Mouse (Mus musculus): ENCODE data around the gene Fzd2. TPM values are rescaled to one million over a fixed set of nuclear protein-coding genes. Genes with fewer than 3 reads are reported as not detected.
A peak's percentile ranks its signal among the peaks of the same experiment; 100 is the strongest.
"Not testable (repeated sequence)": the region's sequence is repeated elsewhere in the genome, so short reads cannot be mapped to it uniquely, and the experiment has no call there.

The Fzd2 gene
- total RNA-seq (2021) = 10 to 100 TPM in 1 of 2 experiments, 1 to 10 TPM in 1; 9.3 to 10.2 TPM
- long read RNA-seq, transcript Fzd2-201 (1 exons, 3,663 nt) = major isoform, 16 of 16 reads
- long read RNA-seq, partial matches to known transcripts = 0 of 16 reads
- long read RNA-seq, other reads (novel, unspliced or antisense) = 0 of 16 reads

DNA sequence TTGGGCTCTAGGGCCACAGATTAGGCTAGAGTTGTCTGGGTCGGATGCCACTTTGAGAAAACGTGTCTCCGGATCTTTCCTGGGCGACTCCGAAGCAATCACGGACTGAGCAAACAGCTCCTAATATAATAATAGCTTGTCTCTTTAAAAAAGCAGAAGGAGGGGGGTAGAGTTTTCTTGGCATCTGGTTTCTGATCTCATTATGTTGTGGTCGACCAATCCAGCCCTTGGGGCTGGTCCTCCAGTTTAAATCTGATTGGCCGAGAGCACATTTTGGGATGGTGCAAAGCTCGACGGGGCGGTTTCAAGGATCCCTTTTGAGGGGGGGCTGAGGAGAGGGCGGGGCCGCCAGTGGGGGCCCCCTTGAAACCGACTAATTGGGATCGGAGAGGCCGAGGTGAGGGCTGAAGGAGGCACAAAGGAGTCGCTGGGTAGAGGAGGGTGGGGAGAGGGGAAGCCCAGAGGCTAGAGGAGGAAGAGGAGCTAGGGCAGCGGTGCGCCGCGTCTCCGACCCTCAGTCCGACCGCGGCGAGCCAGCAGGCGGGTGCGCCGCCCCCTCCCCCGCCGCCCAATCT lies at the start of gene Fzd2:
Fzd2 (plus strand) TSS at position 387 of the 575 bp plus-strand sequence.
- peak; percentile 72 to 77 for DNase-seq (ENCODE audit: low spot score in 2 of 2)

DNA sequence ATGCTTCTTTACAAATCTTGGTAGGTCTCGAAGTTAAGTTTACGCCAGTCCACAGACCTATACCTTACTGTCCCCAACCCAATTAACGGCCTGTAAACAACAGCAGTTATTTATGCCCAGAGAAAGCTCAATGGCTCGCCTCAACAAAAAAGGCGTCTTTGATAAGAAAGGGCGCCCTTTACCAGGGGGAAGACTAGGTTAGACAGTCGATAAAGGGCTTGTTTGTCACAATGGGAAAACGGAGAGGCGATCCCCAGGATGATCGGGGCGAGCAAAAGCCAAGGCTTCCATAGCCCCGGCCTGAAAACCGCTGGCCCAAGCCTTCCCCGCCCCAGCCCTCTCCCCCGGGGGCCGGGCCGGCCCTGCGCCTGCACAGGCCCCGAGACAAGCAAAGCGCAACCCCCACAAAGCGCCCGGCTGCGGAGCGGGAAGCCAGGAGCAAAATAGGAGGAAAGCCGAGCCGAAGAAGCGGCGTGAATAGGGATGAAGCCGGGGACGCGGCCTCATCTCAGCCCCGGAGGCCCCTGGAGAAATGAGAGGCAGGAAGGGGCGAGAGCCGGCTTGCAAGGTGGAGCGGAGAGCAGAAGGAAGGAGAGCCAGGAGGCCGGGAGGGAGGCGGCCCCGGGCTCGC lies 48.7 kb upstream of the Fzd2 start:
- DNase-seq (ENCODE audit: low spot score in 2 of 2) = no peak

DNA sequence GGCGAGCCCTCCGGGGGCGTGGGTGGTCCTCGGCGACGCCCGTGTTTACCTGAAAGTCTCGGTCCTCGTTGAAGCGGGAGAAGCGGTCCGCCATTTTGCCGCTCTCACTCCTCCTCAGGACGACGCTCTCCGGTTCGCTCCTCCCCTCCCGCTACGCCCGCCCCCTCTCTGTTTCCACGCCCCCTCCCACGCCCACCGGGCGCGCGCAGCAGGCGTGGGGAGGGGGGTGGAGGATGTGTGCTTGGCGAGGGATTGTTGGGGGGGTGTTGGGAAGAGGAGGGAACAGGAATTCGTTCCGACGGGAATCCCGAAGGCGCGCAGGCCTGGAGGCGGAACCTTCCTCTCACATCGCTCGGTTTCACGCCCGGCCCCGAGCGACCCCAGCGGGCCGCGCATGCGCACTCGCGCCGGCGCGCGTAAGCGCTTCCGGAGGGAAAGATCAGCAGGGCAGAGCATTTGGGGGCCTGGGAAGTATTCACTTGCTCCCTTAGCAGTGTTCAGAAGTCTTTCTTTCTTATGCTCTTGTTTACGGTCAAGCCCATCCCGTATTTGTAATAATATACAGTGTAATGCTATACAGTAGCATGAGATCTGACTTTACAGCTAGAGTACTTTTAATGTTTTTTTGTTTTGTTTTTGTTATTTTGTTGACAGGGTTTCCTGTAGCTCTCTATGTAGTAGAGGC lies 48.0 kb upstream of the Fzd2 start, which contains the start of gene Gpatch8:
Gpatch8 (minus strand) TSS at position 362 of the 685 bp plus-strand sequence.
- DNase-seq (ENCODE audit: low spot score in 2 of 2) = peak; percentile 93 to 96

DNA sequence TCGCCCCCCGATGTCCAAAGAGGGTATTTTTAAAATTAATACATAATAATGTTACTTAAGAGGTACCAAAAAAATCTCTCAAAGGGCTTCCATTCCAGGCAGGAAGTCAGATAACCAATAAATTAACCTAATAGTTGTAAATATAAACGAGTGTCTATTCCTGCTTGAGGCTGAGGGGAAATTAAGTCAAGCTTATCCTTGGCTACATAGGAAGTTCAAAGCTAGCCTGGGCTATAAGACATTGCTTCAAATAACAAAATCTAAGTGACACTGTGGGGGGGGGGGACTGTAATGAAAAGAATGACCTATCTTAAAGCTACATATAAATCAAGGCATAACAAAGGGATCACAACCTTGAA lies 47.5 kb upstream of the Fzd2 start:
- no peak for DNase-seq (ENCODE audit: low spot score in 2 of 2)

DNA sequence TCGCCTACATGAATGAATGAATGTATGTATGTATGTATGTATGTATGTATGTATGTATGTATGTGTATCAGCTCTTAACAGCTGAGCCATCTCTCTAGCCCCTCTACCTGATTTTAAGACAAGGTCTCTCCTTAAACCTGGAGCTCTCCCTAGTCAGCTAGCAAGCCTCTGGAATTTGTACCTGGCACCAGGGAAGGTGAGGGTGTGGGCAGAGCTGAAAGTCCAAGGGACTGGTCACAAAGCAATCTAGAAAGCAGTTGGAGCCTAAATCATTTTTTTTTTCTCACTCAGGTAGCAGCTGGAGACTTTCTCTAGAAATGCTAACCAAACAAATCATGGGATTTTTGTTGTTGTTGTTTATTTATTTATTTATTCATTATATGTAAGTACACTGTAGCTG lies 46.8 kb upstream of the Fzd2 start:
- DNase-seq (ENCODE audit: low spot score in 2 of 2) = no peak

DNA sequence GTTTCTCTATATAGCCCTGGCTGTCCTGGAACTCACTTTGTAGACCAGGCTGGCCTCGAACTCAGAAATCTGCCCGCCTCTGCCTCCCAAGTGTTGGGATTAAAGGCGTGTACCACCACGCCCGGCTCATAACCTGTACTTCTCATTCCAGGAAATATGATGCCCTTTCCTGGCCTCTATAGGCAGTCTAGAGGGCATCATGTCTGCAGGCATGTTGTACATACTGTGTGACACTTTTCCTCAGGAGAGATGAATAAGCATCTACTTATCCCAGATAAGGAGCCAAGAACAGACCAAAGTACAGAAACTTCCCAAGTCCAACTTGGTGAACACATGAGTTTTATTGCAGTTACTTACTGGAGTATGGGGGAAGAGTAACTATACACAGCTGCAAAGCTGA lies 45.5 kb upstream of the Fzd2 start:
- DNase-seq (ENCODE audit: low spot score in 2 of 2) = no peak

DNA sequence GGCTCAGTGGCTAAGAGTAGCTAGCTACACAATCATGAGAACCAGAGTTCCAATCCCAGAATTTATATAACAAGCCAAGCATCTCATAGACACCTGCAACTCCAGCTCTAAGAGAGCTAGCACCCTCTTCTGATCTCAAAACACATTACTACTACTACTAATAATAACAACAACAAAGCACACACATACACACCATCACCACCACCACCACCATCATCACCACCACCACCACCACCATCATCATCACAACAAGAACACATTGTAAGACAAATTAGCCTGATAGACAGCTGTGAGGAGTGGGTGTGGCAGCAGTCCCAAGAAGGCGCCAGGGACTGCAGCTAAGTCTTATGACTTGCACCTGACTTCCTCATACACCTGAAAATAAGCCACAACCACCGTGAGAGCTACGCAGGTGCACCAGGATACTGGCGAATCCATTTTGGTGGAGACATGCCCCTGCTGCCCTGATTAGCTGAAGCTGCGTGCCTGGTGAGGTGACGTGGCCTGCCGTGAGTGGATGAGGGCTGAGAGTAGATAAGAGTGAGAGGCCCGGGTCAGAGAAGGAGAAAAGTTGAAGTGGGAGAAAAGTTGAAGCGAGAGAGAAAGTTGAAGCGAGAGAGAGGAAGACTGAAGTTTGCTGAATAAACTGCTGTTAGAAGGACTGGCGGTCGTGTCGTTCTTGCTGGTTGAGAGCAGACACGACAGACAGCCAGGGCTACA lies 39.1 kb upstream of the Fzd2 start:
- not testable (repeated sequence) for DNase-seq (ENCODE audit: low spot score in 2 of 2)

DNA sequence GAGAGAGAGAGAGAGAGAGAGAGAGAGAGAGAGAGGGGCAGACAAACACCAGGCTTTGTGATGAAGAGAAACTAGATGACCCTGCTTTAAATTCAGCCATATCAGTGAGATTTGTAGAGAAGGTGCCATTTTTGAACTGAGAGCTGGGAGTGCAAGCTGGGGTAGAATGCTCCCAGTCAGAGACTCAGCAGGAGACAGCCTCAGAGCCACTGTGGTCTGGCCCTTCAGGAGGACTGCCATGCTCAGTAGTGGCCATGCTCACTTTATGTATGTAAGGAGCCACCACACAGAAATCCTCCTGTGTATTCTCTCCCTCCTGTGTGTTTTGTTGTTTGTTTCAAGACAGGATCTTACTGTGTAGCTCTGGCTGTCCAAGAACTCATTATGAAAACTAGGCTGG lies 38.5 kb upstream of the Fzd2 start:
- DNase-seq (ENCODE audit: low spot score in 2 of 2) = no peak

DNA sequence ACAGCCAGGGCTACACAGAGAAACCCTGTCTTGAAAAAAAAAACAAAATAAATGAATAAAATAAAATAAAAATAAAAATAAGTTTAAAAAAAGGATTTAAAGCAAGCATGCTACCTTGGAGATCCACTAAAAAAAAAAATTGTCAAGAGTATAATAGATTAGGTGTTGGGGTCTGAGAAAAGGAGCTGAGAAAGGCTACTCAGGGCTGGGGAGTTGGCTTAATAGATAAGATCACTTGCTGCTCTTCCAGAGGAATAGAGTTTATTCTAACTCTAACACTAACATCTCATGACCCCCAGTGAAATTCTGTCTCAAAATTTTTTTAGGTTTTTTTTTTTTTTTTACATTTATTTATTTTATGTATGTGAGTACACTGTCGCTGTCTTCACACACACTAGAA lies 37.9 kb upstream of the Fzd2 start:
- no peak for DNase-seq (ENCODE audit: low spot score in 2 of 2)

DNA sequence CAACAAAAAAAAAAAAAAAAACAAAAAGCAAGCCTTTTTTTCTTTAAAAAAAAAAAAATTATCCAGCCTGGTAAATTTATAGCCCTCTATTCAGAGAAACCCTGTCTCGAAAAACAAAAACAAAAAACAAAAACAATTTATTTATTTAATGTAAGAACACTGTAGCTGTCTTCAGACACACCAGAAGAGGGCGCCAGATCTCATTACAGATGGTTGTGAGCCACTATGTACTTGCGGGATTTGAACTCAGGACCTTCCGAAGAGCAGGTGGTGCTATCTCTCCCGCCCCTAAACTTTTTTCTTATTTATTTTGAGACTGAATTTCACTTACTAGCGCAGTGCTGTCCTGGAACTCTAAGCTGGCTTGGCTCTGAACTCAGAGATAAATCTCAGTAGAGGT lies 37.0 kb upstream of the Fzd2 start:
- no peak for DNase-seq (ENCODE audit: low spot score in 2 of 2)

DNA sequence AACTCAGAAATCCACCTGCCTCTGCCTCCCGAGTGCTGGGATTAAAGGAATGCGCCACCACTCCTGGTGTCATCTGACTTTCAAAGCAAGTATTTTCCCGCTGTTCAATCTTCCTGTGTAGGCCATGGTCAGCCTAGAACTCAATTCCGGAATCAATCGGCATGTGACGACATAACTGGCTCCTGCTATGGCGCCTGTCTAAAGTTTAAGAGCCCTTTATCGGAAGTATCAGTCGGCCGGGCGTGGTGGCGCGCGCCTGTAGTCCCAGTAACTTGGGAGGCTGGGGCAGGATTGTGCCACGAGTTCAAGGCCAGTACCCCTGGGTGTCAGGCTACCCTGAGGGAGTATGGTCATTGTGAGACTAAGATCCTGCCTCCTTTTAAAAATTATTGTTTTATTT lies 36.5 kb upstream of the Fzd2 start:
- no peak for DNase-seq (ENCODE audit: low spot score in 2 of 2)

DNA sequence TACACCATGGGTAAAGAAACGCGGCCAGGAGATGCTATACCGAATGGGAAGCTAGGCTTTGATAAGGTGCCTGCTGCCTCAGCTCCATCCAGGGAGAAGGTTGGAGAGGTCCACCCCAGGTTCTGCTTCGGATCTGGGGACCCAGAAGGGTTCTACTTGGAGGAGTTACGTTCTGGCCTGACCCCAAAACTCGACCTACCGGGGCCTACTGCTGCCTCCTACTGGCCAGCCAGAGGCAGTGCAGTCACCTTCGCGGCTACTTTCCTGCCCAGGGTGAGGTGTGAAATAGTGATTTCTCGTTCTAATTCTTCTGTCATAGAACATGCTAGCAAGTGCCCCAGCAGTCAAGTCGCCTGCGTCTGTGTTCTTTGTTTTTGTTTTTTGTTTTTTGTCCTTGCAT lies 36.0 kb upstream of the Fzd2 start:
- DNase-seq (ENCODE audit: low spot score in 2 of 2) = no peak

DNA sequence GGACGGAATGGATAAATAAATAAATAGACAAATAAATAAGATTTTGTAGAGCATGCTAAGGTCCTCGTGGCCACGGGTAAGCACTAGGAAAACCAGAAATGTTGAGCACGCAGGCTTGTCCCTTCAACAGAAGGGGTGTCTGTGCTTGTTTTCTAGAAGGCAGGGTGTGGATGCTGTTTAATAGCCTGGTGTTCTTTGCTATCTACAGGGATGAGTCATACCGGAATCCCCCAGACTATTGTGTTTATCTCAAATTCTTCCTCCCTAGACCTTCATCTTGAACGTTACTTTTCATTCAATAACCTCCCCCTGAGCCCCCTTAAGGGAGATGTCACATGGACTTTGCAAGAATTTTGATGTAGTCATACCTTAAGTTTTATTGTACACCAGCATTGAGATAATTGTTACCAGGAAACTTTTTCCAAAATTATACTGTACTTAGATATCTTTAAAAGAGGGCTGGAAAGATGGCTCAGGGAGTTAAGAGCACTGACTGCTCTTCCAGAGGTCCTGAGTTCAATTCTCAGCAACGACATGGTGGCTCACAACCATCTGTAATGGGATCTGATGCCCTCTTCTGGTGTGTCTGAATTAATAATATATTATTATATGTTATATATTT lies 35.3 kb upstream of the Fzd2 start:
- DNase-seq (ENCODE audit: low spot score in 2 of 2) = no peak

DNA sequence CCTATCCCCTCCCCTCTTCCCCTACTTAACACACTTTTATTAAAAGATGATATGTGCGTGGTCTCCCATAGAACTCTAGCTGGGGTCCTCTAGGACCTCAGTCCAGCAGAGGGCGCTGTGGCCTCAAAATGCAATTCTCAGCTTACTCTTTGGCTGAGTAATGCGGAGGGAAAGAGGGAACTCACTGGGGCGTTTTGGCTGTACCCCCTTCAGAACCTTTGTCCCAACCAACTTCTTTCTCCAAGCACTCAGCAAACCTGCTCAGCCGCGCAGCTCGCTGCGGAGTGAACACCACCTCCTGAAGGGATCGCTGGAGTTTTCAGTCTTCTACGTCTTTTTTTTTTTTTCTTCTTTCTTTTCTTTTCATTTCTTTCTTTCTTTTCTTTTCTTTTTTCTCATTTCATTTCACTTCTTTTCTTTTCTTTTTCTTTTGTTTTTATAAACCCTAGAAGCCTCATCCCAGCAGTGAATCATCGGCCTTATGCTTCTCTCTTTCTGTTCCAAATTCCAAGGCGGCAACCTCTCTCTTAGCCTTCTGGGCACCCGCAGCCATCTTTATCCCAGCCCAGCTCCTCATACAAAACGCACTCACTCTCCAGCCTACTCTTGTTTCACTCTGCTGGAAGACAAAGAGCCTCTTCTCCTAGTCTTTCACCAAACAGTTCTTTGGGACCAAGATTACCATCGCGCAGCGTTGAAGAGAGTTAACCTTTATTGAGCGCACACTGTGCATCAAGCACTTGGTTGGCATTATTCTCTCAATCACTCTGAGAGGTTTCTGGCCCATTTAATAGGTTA lies 31.1 kb upstream of the Fzd2 start:
- DNase-seq (ENCODE audit: low spot score in 2 of 2) = peak; percentile 92

DNA sequence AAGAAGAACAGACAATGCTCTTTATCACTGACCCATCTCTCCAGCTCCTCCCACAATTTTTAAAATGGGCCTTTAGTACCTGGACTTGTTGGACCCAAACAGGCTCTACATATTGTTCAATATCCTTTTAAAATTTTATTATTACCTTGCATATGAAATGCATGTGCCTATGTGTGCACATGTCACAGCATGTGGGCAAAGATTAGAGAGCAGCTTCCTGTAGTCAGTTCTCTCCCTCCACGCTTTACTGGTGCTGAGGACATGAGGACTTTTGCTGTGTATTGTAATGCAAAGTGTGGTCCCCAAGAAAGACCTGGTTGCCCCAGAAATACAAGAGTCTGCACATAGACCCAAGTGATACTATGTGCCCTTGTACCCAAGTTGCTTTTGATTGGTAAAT lies 29.2 kb upstream of the Fzd2 start:
- DNase-seq (ENCODE audit: low spot score in 2 of 2) = no peak

DNA sequence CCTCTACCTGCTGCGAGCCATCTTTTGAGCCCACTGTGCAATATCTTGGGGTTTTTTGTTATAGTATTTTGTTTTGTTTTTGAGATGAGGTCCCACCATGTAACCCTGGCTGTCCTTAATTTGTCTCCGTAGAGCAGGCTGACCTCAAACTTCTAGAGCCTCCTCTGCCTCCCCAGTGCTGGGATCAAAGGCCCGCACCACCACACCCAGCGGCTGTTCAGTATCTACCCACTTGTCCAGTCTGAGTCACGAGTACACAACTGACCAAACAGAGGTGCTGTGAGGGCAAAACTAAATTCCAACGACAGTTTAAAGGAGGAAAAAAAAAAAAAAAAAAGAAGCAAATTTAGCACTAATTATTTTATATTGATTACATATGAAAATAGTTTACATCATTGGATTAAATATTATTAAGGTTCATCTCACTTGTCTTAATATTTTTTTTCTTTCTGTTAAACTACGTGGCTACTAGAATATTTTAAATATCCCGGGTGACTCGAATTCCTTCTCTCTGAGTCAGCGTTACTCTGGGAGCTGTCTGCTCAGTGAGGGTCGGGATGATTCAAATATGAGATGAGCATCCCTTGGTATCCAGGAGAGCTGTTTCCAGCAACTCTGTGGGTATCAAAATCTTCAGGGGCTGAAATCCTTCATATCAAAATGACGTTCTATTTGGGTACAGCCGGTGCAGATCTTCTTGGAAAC lies 28.0 kb upstream of the Fzd2 start:
- DNase-seq (ENCODE audit: low spot score in 2 of 2) = no peak

DNA sequence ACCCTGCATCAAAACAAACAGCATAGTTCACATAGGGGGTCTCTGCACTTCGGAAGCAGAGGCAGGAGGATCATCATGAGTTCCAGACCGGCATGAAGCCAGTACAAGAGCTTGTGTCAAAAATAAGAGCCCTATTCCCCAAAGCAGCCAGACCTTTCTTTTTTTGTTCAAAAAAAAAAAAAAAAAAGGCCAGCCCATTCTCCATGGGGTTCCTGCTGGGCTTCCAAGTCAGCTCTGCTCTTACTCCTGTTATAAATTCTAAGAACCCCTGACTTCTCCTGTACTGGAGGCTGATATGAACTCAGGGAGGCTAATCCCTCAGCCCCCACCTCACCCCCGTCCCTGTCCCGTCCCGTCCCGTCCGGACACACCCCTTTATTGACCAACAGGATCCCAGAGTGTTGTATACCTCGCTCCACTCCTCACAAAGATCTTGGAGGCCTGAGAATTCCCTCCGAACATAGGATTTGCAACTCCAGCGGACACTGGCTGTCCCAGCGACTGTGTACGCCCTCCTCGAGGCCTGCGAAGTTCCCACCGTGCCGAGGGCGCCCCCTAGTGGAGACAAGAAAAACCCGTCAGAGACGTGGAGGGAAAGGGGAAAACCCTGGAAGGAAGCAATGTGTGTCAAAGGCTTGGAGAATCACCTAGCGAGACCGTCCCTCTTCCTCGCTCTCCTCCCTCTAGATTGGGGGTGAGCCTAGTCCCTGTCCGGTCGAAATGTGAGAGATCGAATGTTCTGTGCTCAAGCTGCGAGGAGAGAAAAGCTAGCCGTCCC lies 25.7 kb upstream of the Fzd2 start:
- peak; percentile 72 to 83 for DNase-seq (ENCODE audit: low spot score in 2 of 2)

DNA sequence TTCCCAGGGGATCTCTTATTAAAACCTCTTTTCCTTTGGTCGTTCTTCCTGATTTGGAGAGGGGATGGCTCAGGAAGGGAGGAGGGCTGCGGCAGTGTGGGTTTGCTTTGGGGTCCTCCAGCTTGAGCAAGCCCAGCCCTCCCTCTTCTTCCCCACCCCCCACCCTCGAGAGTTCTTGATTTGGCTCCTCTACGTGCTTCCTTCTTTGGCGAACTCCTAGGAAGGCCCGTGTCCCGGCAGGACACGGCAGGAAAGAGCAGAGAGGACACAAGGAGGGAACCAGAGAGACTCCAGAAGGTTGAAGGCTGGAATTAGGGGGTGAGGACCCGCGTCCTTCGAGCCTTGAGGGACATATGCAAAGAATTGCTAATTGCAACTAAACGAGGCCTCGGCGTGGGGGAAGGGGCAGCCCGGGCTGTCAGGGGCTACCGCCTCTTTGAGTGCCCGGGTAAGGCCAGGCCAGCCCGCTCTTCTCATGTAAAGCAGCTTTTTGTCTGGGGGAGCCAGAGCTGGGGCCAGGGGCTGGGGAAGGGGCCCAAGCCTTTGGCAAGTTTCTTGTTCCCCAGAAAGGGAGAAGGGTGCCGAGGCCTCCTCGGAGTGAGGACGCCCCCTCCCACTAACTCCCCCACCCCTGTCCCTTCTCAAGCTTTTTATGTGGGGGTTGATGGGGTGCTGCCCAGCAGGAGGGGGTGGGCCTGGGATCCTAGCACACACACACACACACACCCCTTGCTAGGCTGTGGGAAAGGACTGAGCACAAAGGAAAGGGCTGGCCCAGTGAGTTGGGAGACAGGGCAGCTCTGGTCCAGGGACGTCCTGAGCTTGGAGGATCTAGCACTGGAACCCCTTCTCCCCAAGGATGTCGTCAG lies 24.8 kb upstream of the Fzd2 start, which contains the start of gene Gm11627:
Gm11627 (minus strand) TSS at position 297 of the 869 bp plus-strand sequence.
- DNase-seq (ENCODE audit: low spot score in 2 of 2) = peak; percentile 41 to 58

Data from layer of hippocampus, postnatal 10 days (tissue).